Mouse (Mus musculus) ES-E14 (cell line): ENCODE data around the gene Pgm2. TPM values are rescaled to one million over a fixed set of nuclear protein-coding genes. Genes with fewer than 3 reads are reported as not detected.
A peak's percentile ranks its signal among the peaks of the same experiment; 100 is the strongest.

Source experiments
- DNase-seq: peaks from one replicate; pipeline ENCODE4 v3.0.0-alpha.2; 2013; ENCODE audit warnings: low read depth, low spot score
- H3K27ac ChIP-seq: 2 replicates; pipeline ENCODE4 v1.5.1; 2012; ENCODE audit warnings: low read depth, mild to moderate bottlenecking, low read length, moderate library complexity, mixed read lengths; ENCODE audit not compliant: poor library complexity, insufficient read depth, severe bottlenecking
- H3K36me3 ChIP-seq: 2 replicates; pipeline ENCODE4 v1.6.1; 2012; ENCODE audit warnings: mild to moderate bottlenecking, low read length, moderate library complexity, mixed read lengths; ENCODE audit not compliant: control insufficient read depth, poor library complexity, insufficient read depth, severe bottlenecking
- H3K4me1 ChIP-seq, 2 experiments: fragments of 150-350 bp in 1 of 2; sonication (generic) in 1 of 2; 2 replicates each; pipeline ENCODE4 v1.6.1; 2012; ENCODE audit warnings: low read length in 2 of 2, mild to moderate bottlenecking in 1 of 2, mixed read lengths in 1 of 2; ENCODE audit not compliant: control insufficient read depth in 2 of 2, insufficient read depth in 2 of 2, poor library complexity in 1 of 2
- H3K4me3 ChIP-seq, 2 experiments: fragments of 150-350 bp in 1 of 2; sonication (generic) in 1 of 2; 2 replicates each; pipeline ENCODE4 v1.5.1; 2012; ENCODE audit warnings: low read length in 2 of 2, low read depth in 1 of 2, mild to moderate bottlenecking in 1 of 2, mixed read lengths in 1 of 2; ENCODE audit not compliant: insufficient read depth in 1 of 2, poor library complexity in 1 of 2, severe bottlenecking in 1 of 2
- H3K9ac ChIP-seq: 2 replicates; pipeline ENCODE4 v1.6.1; 2012; ENCODE audit warnings: low read depth, mild to moderate bottlenecking, low read length, mixed read lengths; ENCODE audit not compliant: poor library complexity, insufficient read depth, severe bottlenecking
- H3K9me3 ChIP-seq: fragments of 150-350 bp; sonication (generic); 2 replicates; pipeline ENCODE4 v1.6.1; 2012; ENCODE audit warnings: low read depth, mild to moderate bottlenecking, low read length; ENCODE audit not compliant: control insufficient read depth, insufficient read depth
- CHD2 ChIP-seq: IDR thresholded peaks from 2 replicates; pipeline ENCODE4 v1.6.1; 2014; ENCODE audit warnings: mild to moderate bottlenecking, low read depth, low read length, inconsistent platforms
- HCFC1 ChIP-seq: IDR thresholded peaks from 2 replicates; pipeline ENCODE4 v1.6.1; 2012; ENCODE audit warnings: low read length, inconsistent platforms, borderline replicate concordance; ENCODE audit not compliant: insufficient read depth
- MAFK ChIP-seq: IDR thresholded peaks from 2 replicates; pipeline ENCODE4 v1.6.1; 2014; ENCODE audit warnings: mild to moderate bottlenecking, low read depth, low read length, inconsistent platforms; ENCODE audit not compliant: insufficient read depth
- ZC3H11A ChIP-seq: IDR thresholded peaks from 2 replicates; pipeline ENCODE4 v1.6.1; 2012; ENCODE audit warnings: low read depth, mild to moderate bottlenecking, inconsistent platforms, low read length, borderline replicate concordance
- ZNF384 ChIP-seq: IDR thresholded peaks from 2 replicates; pipeline ENCODE4 v1.6.1; 2012; ENCODE audit warnings: low read depth, low read length, inconsistent platforms
- in situ Hi-C, 2 experiments: fragments of 600-800 bp; cut with MboI; formaldehyde crosslinking; loops; one replicate each; pipeline ENCODE4 v1.15.1; 2025; ENCODE audit warnings: low sequenced_read_pairs in 2 of 2, inconsistent platforms in 1 of 2; ENCODE audit not compliant: unreplicated experiment in 2 of 2
- total RNA-seq: library from RNA; depleted of rRNA; stranded (reverse); fragments of 300-350 nt; gene quantifications from 2 replicates; pipeline ENCODE4 v1.2.3, GENCODE M21; 2012

Gene Pgm2
- total RNA-seq, 1 experiment = 11.9 TPM

DNA sequence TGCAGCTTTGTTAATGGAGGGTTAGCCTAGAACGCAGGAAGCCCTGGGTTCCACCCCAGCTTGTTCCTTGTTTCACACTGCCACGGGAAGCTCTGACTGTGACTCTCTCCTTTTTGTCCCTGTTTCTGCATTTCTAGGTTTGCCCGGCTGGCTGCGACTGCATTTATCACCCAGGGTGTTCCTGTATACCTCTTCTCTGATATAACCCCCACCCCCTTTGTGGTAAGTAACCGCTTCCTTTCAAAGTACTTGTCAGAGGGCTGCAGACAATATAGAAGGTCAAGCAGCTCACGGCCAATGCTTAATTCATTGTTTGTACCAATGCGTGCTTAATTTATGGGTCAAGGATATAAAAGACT is 9.9 kb downstream of the Pgm2 start:
- H3K27ac ChIP-seq = no peak overlapping the region
- no peaks in the 10 kb centered on the region for H3K9me3 ChIP-seq
- no peak for DNase-seq
- H3K9ac ChIP-seq = no peak overlapping the region
- H3K4me1 ChIP-seq = peaks cover 0 to 2% of the 10 kb centered on the region in 2 experiments; a peak in 1 of 4 replicates
- peaks cover 17% of the 10 kb centered on the region for H3K36me3 ChIP-seq
- no peak overlapping the region for H3K4me3 ChIP-seq
- in situ Hi-C loops = no loop called here
- TF ChIP-seq ZC3H11A (no peak), ZNF384 (no peak), MAFK (no peak), CHD2 (no peak), HCFC1 (no peak)

GRCm38 (mm10) chr5:64107596-64108289 is 15.0 kb downstream of the Pgm2 start:
- peaks cover 19% of the 10 kb centered on the region for H3K36me3 ChIP-seq

GRCm38 (mm10) chr5:64109217-64109616 is 16.5 kb downstream of the Pgm2 start:
- in situ Hi-C loops = no loop called here
- H3K36me3 ChIP-seq = peaks cover 12% of the 10 kb centered on the region; the same call in 1 of the 2 replicates
- DNase-seq = no peak
- H3K9me3 ChIP-seq = no peaks in the 10 kb centered on the region
- no peak overlapping the region; the same call in 1 of the 2 replicates for H3K27ac ChIP-seq
- TF ChIP-seq ZNF384 (no peak), MAFK (no peak), CHD2 (no peak), ZC3H11A (no peak), HCFC1 (no peak)
- no peak overlapping the region; the same call in 1 of the 2 replicates for H3K9ac ChIP-seq
- peaks cover 0 to 6% of the 10 kb centered on the region in 2 experiments; a peak in 2 of 4 replicates for H3K4me1 ChIP-seq
- H3K4me3 ChIP-seq = no peak overlapping the region

More at GRCm38 (mm10) chr5:64107596-64108289, 15.0 kb downstream of the Pgm2 start:
- in situ Hi-C loops = no loop called here
- Histone ChIP-seq H3K9me3 (no peaks in the 10 kb centered on the region), H3K4me3 (no peak overlapping the region), H3K27ac (peak overlapping the region; percentile 47), H3K4me1 (peaks cover 0 to 8% of the 10 kb centered on the region in 2 experiments; a peak in 2 of 4 replicates), H3K9ac (no peak overlapping the region)
- no peak for DNase-seq
- TF ChIP-seq ZC3H11A (no peak), HCFC1 (no peak), MAFK (no peak), CHD2 (no peak), ZNF384 (no peak)

GRCm38 (mm10) chr5:64112360-64112759 is 19.6 kb downstream of the Pgm2 start:
- Histone ChIP-seq H3K9ac (no peak overlapping the region), H3K4me3 (no peak overlapping the region), H3K27ac (no peak overlapping the region), H3K4me1 (peaks cover 0 to 10% of the 10 kb centered on the region in 2 experiments; a peak in 3 of 4 replicates), H3K9me3 (no peaks in the 10 kb centered on the region), H3K36me3 (peaks cover 11% of the 10 kb centered on the region; the same call in 1 of the 2 replicates)
- in situ Hi-C loops = no loop called here
- DNase-seq = no peak
- TF ChIP-seq MAFK (0 out of 2 replicates have a peak, but pooled peaks have one; percentile 44), ZNF384 (no peak), HCFC1 (no peak), CHD2 (no peak), ZC3H11A (no peak)
